Mouse (Mus musculus): Measurements from ENCODE around the gene Btn1a1. TPM values are rescaled to one million over a fixed set of nuclear protein-coding genes. Genes with fewer than 3 reads are reported as not detected.

The Btn1a1 gene
- polyA plus RNA-seq, 1 experiment from 2014 or later: 2.6 TPM

DNA sequence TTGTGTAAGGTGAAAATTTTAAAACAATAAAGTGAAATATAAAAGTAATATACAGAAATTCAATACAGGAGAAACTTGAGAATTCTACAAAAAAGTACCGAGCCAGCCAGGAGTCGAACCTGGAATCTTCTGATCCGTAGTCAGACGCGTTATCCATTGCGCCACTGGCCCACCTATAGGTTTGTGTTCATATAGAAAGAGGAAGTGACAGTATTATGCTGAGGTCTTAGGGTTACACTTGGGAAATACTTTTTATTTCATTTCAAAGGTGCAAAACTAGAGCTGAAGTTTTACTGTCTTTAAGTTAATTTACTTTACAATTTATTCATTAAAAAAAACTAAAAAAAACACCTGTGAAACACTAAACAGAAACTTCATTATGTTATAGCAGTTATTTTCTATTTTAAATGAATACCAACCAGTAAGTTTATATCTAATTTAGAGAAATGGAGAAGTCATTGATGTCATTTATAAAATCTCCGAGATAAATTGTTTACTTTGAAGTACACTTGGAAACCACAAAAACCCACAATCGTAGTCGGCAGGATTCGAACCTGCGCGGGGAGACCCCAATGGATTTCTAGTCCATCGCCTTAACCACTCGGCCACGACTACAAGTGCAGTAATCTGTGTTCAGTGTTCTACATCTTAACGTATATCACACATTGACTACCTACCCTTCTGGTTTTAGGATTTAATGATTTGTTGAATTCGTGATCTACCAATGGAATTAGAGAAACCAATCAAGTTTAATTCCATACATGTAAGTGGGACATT is 34.9 kb upstream of the Btn1a1 start:
- Histone ChIP-seq H3K27ac (ENCODE audit: poor library complexity, severe bottlenecking) (no peak overlapping the region), H3K36me3 (no peaks in the 10 kb centered on the region), H3K4me1 (replicated peaks) (peaks cover 16% of the 10 kb centered on the region), H3K4me3 (no peak overlapping the region), H3K9me3 (replicated peaks) (no peaks in the 10 kb centered on the region), H3K9ac (no peak overlapping the region), H3K4me2 (peak overlapping the region; percentile 24; the same call in 1 of the 2 replicates), H3K27me3 (replicated peaks) (no peaks in the 10 kb centered on the region)
- peak; percentile 75 for ATAC-seq (ENCODE audit: insufficient number of reproducible peaks, low FRiP score)
- WGBS: 3% methylated on average over 17 of the region's 17 CpGs

DNA sequence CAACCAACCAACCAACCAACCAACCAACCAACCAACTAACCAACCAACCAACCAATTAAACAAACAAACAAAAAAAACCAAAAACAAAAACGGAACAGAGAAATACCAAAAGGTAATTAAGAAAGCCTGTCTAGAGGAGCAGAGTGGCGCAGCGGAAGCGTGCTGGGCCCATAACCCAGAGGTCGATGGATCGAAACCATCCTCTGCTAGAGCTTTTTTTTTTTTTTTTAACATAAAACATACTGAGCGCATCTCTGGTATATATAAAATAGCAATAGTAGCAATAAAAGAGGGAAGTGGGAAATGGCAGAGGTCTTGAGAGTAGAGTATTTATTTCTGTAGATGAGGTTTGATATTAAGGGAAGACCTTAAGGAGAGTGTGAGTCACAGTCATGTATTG is 34.2 kb upstream of the Btn1a1 start:
- H3K9ac ChIP-seq: no peak overlapping the region
- H3K4me1 ChIP-seq (replicated peaks): peaks cover 9% of the 10 kb centered on the region
- WGBS: 11% methylated on average over 7 of the region's 7 CpGs
- H3K4me2 ChIP-seq: no peak overlapping the region
- H3K36me3 ChIP-seq: no peaks in the 10 kb centered on the region
- no peaks in the 10 kb centered on the region for H3K27me3 ChIP-seq (replicated peaks)
- no peak overlapping the region for H3K4me3 ChIP-seq
- H3K9me3 ChIP-seq (replicated peaks): no peaks in the 10 kb centered on the region
- H3K27ac ChIP-seq (ENCODE audit: poor library complexity, severe bottlenecking): no peak overlapping the region
- no peak for ATAC-seq (ENCODE audit: insufficient number of reproducible peaks, low FRiP score)

DNA sequence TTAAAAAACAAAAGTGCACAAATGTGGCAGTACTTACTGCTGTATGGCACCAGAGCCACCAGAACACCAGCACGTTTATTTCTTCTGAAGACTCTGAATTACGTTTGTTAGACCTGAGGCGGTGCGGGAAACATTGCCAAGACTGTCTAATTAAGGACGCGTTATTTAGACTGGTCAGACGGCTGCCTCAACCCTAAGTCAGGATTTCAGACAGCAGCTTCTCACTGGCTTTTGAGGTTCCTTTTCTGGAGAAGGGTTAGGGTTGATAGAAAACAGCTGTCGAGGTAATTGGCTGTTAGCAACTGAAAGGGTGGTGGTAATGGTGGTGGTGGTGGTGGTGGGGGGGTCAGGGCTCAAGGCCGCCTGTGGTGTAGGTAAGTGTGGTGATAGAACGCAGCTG is 33.0 kb upstream of the Btn1a1 start:
- Histone ChIP-seq H3K36me3 (no peaks in the 10 kb centered on the region), H3K4me2 (peak overlapping the region; percentile 68), H3K9ac (peak overlapping the region; percentile 25; the same call in 1 of the 2 replicates), H3K27ac (ENCODE audit: poor library complexity, severe bottlenecking) (peak overlapping the region; percentile 36), H3K4me1 (replicated peaks) (peaks cover 8% of the 10 kb centered on the region; the same call in 1 of the 2 replicates), H3K27me3 (replicated peaks) (no peaks in the 10 kb centered on the region), H3K4me3 (peak overlapping the region; percentile 45), H3K9me3 (replicated peaks) (no peaks in the 10 kb centered on the region)
- 8% methylated on average over 10 of the region's 10 CpGs for WGBS
- ATAC-seq (ENCODE audit: insufficient number of reproducible peaks, low FRiP score): no peak

DNA sequence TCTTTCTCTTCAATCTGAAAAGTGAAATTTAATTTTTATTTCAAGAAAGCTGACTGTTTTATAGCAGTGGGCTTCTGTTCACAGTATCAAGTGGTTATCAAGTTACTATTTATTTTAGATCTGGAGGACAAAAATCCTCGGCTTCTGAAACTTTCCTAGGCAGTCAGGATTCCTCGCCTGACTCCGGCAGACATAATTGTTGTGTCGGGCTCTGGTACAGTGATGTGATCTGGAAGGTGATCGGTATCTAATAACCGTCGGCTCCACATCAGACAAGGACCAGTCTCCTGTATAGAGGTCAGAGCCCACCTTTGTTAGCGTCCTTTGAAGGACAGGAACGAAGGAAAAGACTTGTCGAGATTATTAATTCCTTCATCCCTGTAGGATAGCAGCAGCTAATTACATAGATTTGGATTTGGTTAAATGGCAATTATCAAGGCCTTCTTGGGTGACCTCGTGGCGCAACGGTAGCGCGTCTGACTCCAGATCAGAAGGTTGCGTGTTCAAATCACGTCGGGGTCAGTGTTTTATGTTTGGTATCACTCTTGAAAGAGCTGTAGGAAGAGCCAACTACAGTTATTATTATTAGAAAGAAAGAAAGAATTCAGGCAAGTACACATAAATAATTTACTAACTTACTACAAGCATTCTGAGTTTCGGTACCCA is 32.1 kb upstream of the Btn1a1 start:
- Histone ChIP-seq H3K36me3 (no peaks in the 10 kb centered on the region), H3K4me3 (peak overlapping the region; percentile 45), H3K4me2 (peak overlapping the region; percentile 68), H3K4me1 (replicated peaks) (peaks cover 5% of the 10 kb centered on the region; the same call in 1 of the 2 replicates), H3K27ac (ENCODE audit: poor library complexity, severe bottlenecking) (peak overlapping the region; percentile 36; the same call in 1 of the 2 replicates), H3K9me3 (replicated peaks) (no peaks in the 10 kb centered on the region), H3K9ac (no peak overlapping the region; the same call in 1 of the 2 replicates), H3K27me3 (replicated peaks) (no peaks in the 10 kb centered on the region)
- ATAC-seq (ENCODE audit: insufficient number of reproducible peaks, low FRiP score): no peak
- 3% methylated on average over 19 of the region's 19 CpGs for WGBS

DNA sequence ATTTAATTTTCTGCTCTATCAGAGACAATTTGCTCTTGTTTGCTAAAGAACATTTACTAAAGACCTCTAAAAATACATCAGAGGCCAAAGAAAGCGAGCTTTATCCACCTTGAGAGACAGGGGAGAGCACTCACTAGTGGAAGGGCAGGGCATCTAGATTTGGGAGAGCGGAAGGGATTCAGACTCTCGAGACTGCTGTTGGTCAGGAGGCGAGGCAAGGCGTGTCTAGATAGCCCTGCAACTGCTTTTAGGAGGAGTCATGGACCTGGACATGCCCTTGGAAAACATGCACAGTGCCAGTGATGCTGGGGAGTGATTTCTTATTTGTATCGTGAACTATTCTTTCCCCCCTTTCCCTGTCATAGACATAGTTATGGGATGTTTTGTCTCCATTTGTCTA is 29.8 kb upstream of the Btn1a1 start:
- peaks cover 10% of the 10 kb centered on the region for H3K4me1 ChIP-seq (replicated peaks)
- WGBS: 76% methylated on average over 6 of the region's 6 CpGs
- ATAC-seq (ENCODE audit: insufficient number of reproducible peaks, low FRiP score): no peak
- H3K27me3 ChIP-seq (replicated peaks): no peaks in the 10 kb centered on the region
- no peak overlapping the region for H3K4me3 ChIP-seq
- no peak overlapping the region for H3K4me2 ChIP-seq
- no peaks in the 10 kb centered on the region for H3K9me3 ChIP-seq (replicated peaks)
- no peak overlapping the region for H3K27ac ChIP-seq (ENCODE audit: poor library complexity, severe bottlenecking)
- no peaks in the 10 kb centered on the region for H3K36me3 ChIP-seq
- no peak overlapping the region for H3K9ac ChIP-seq

DNA sequence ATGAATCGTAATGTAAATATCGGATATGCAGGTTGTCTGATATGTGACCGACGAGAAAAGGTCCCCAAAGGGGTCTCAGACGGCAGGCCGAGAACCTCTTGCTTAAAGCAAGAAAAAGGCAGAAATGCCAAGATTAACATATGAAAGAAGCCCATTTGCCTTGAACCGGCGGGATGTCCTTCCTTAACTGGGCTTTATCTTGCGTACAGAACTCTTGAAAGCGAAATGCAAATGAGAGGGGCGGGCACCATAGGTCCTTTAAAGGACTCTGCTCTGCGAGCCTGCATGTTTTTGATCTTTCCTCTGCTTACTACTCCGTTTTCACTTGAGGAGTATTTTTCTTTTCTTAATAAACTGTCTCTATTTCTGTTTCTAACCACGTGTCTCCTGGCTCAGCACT is 26.3 kb upstream of the Btn1a1 start:
- H3K27ac ChIP-seq (ENCODE audit: poor library complexity, severe bottlenecking): no peak overlapping the region

DNA sequence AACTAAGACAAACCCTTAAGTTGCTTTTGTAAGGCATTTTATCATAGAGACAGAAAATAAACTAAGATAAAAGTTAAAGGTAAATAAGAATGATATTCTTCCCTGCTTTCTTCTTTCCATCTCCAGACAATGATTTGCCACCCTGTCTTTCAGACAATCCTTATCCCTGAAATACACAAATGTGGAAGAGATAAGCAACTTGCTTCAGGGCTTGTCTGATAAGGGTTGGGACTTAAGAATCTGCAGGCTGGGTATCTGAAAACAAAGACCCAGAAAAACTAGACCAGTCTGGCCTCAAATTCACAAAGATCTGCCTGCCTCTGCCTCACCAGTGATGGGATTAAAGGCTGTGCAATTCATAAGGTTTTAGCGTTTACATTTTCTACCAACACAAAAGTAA is 25.6 kb upstream of the Btn1a1 start:
- peaks cover 13% of the 10 kb centered on the region for H3K4me1 ChIP-seq (replicated peaks)
- no peak overlapping the region for H3K4me2 ChIP-seq
- no peak overlapping the region for H3K9ac ChIP-seq
- no peaks in the 10 kb centered on the region for H3K9me3 ChIP-seq (replicated peaks)
- H3K27ac ChIP-seq (ENCODE audit: poor library complexity, severe bottlenecking): no peak overlapping the region
- ATAC-seq (ENCODE audit: insufficient number of reproducible peaks, low FRiP score): no peak
- WGBS: 10% methylated on average over 1 of the region's 1 CpGs
- peaks cover 8% of the 10 kb centered on the region; the same call in 1 of the 2 replicates for H3K27me3 ChIP-seq (replicated peaks)
- H3K36me3 ChIP-seq: no peaks in the 10 kb centered on the region
- H3K4me3 ChIP-seq: no peak overlapping the region

More for the DNA sequence above, 26.3 kb upstream of the Btn1a1 start:
- H3K27me3 ChIP-seq (replicated peaks): peaks cover 7% of the 10 kb centered on the region; the same call in 1 of the 2 replicates
- no peak for ATAC-seq (ENCODE audit: insufficient number of reproducible peaks, low FRiP score)
- H3K4me3 ChIP-seq: peak overlapping the region; percentile 46
- H3K4me1 ChIP-seq (replicated peaks): peaks cover 13% of the 10 kb centered on the region
- WGBS: 7% methylated on average over 14 of the region's 14 CpGs
- peak overlapping the region; percentile 63 for H3K4me2 ChIP-seq
- peak overlapping the region; percentile 49; the same call in 1 of the 2 replicates for H3K9ac ChIP-seq
- no peaks in the 10 kb centered on the region for H3K36me3 ChIP-seq
- H3K9me3 ChIP-seq (replicated peaks): no peaks in the 10 kb centered on the region

DNA sequence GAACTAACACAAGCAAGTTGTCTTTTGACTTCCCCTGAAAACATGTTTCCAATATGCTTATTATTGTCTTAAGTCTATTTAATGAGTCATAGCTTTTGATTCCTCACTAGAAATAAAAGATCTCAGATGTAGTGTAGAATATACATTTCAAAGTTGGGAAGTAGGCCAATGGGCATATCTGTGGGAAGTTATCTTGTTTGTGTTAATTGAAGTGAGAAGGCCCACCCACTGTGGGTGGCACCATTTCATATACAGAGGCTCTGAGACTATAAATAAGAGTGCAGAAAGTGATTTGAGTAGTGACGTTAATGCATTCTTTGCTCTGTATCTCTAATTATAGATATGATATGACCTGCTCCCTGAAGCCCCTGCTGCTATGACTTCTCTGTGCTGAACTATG is 25.2 kb upstream of the Btn1a1 start:
- H3K9me3 ChIP-seq (replicated peaks): no peaks in the 10 kb centered on the region
- no peak overlapping the region for H3K27ac ChIP-seq (ENCODE audit: poor library complexity, severe bottlenecking)
- H3K27me3 ChIP-seq (replicated peaks): peaks cover 8% of the 10 kb centered on the region; the same call in 1 of the 2 replicates
- H3K9ac ChIP-seq: no peak overlapping the region
- H3K4me3 ChIP-seq: no peak overlapping the region
- H3K36me3 ChIP-seq: no peaks in the 10 kb centered on the region
- peaks cover 13% of the 10 kb centered on the region for H3K4me1 ChIP-seq (replicated peaks)
- no peak for ATAC-seq (ENCODE audit: insufficient number of reproducible peaks, low FRiP score)
- H3K4me2 ChIP-seq: no peak overlapping the region
- WGBS: 21% methylated on average over 1 of the region's 1 CpGs

DNA sequence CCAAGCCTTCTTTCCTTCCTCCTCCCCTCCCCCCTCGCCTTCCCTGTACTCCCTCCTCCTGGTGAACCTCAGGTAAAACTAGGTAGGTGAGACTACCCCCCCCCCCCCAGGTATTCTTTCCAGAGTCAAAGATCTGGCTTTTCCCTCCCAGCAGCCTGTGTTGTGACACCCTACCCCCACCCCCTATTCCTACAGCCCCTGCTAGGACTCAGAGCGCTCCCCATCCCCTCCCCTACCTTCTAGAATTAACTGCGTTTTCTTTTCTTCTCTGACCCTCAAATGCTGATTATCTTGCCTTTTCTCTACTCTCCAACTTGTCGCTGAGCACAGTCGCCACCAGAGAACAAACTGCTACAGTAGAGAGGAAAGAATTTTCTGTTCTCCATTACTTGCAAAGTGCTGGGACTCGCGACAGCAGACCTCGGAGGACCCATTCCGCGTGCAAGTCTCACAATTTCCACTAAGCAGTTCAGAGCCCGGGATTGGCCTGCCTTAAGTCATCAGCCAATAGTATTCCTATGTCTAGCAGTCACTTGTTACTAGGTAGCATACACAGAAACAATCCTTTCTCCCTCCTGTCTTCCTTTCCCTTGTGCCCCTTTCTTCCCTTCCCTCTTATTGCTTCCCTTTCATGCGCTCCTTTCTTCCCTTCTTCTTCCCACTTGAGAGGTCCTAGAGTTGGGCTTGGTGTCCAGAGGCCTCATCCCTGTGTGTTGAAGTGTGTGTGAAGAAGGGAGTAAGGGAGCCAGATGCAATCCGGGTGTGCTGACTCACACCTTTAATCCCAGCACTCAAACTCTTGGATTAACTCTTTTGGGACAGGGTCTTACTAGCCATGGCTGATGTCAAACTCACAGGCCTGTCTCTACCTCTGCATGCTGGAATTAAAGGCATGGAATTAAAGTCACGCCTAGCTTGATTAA is 23.0 kb upstream of the Btn1a1 start, which contains the start of gene Btn2a2:
TSS of gene Btn2a2 (minus strand) at position 458 of the 923 bp plus-strand sequence.
- peak; percentile 85 for ATAC-seq (ENCODE audit: insufficient number of reproducible peaks, low FRiP score)
- Histone ChIP-seq H3K4me1 (replicated peaks) (peaks cover 13% of the 10 kb centered on the region), H3K9me3 (replicated peaks) (no peaks in the 10 kb centered on the region), H3K27me3 (replicated peaks) (peaks cover 8% of the 10 kb centered on the region; the same call in 1 of the 2 replicates), H3K27ac (ENCODE audit: poor library complexity, severe bottlenecking) (no peak within 1 kb of the TSS), H3K4me3 (peak within 1 kb of the TSS; percentile 39), H3K9ac (peak within 1 kb of the TSS; percentile 38), H3K4me2 (peak within 1 kb of the TSS; percentile 68), H3K36me3 (no peaks in the 10 kb centered on the region)
- 5% methylated on average over 14 of the region's 14 CpGs for WGBS

DNA sequence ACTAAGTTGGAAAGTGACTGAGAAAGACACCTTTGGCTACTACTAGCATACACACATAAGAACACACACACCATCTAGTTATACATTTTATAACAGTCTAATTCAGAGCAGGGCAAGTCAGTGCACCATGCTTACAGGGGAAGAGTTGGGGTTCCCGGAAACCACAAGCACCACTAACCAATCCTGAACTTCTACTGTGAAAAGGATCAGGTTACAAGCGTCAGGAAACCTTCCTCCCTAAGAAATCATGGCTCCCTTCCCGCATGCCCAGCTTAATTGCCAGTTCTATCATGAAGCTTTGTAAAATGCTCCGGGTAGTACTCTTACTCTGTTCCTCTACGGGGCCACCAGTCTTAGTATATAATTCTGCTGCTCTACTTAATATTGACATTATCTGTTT is 19.6 kb upstream of the Btn1a1 start:
- H3K36me3 ChIP-seq: no peaks in the 10 kb centered on the region
- WGBS: 44% methylated on average over 5 of the region's 5 CpGs
- no peak for ATAC-seq (ENCODE audit: insufficient number of reproducible peaks, low FRiP score)

More for the DNA sequence above, 19.6 kb upstream of the Btn1a1 start:
- Histone ChIP-seq H3K27me3 (replicated peaks) (peaks cover 8% of the 10 kb centered on the region; the same call in 1 of the 2 replicates), H3K27ac (ENCODE audit: poor library complexity, severe bottlenecking) (no peak overlapping the region), H3K4me3 (no peak overlapping the region), H3K9ac (no peak overlapping the region), H3K9me3 (replicated peaks) (no peaks in the 10 kb centered on the region), H3K4me1 (replicated peaks) (peaks cover 5% of the 10 kb centered on the region), H3K4me2 (no peak overlapping the region)
